Mouse (Mus musculus) G1E (cell line): ENCODE measurements at regions not wholly inside any gene's neighbourhood (a gene's known extent, or its start where the extent isn't known, plus 50 kb on each side); places are given as distances from the start of the nearest gene placed in this dataset.

Experiments
- CTCF ChIP-seq: IDR thresholded peaks from 2 replicates; pipeline ENCODE4 v1.5.1; 2012; ENCODE audit warnings: low read depth, low read length, inconsistent platforms, mixed read lengths
- GATA1 ChIP-seq: IDR thresholded peaks from 2 replicates; pipeline ENCODE4 v1.6.1; 2012; ENCODE audit warnings: borderline replicate concordance, low read length, inconsistent platforms, mixed read lengths
- GATA2 ChIP-seq: IDR thresholded peaks from 2 replicates; pipeline ENCODE4 v1.6.1; 2012; ENCODE audit warnings: low read depth, low read length, inconsistent platforms, borderline replicate concordance
- POLR2AphosphoS5 ChIP-seq: IDR thresholded peaks from 2 replicates; pipeline ENCODE4 v1.6.1; 2012; ENCODE audit warnings: low read depth, low read length, inconsistent platforms; ENCODE audit not compliant: insufficient replicate concordance
- TAL1 ChIP-seq: conservative IDR thresholded peaks from 2 replicates; pipeline ENCODE4 v1.6.1; 2012; ENCODE audit warnings: low read depth, low read length, inconsistent platforms, mixed read lengths

GRCm38 (mm10) chr9:48053580-48053979, 108.2 kb upstream of the Nxpe4 start:
- TF ChIP-seq CTCF (no peak), GATA1 (no peak), POLR2AphosphoS5 (no peak), TAL1 (no peak), GATA2 (no peak)
